Mouse (Mus musculus) limb, embryonic 11.5 days (tissue): ENCODE data around the gene Vps45. TPM values are rescaled to one million over a fixed set of nuclear protein-coding genes. Genes with fewer than 3 reads are reported as not detected.
"Not testable (repeated sequence)": the region's sequence is repeated elsewhere in the genome, so short reads cannot be mapped to it uniquely, and the experiment has no call there.

Source experiments
- ATAC-seq: fragments of 200-750 bp; cut with Nextera tagmentation; 2 replicates; pipeline ENCODE4 v1.8.0; 2017; ENCODE audit warnings: low read depth; ENCODE audit not compliant: insufficient number of reproducible peaks, low FRiP score, low TSS enrichment
- DNase-seq: peaks from one replicate; pipeline ENCODE4 v3.0.0-alpha.2; 2015; ENCODE audit warnings: low spot score
- H3K27ac ChIP-seq: fragments of 300-500 bp; sonication (generic); replicated peaks from 2 replicates; pipeline ENCODE4 v1.5.1; 2014; ENCODE audit warnings: low read depth, mild to moderate bottlenecking, low read length
- H3K27me3 ChIP-seq: fragments of 300-500 bp; sonication (generic); 2 replicates; pipeline ENCODE4 v1.6.1; 2014; ENCODE audit warnings: mild to moderate bottlenecking, low read length, mixed read lengths; ENCODE audit not compliant: control insufficient read depth, insufficient read depth
- H3K36me3 ChIP-seq: fragments of 300-500 bp; sonication (generic); 2 replicates; pipeline ENCODE4 v1.6.1; 2014; ENCODE audit warnings: mild to moderate bottlenecking, low read length, moderate library complexity, mixed read lengths; ENCODE audit not compliant: control insufficient read depth, insufficient read depth
- H3K4me1 ChIP-seq: fragments of 300-500 bp; sonication (generic); 2 replicates; pipeline ENCODE4 v1.6.1; 2014; ENCODE audit warnings: low read length, mixed read lengths; ENCODE audit not compliant: control insufficient read depth, insufficient read depth
- H3K4me2 ChIP-seq: fragments of 300-500 bp; sonication (generic); 2 replicates; pipeline ENCODE4 v1.6.1; 2014; ENCODE audit warnings: low read depth, mild to moderate bottlenecking, moderate library complexity; ENCODE audit not compliant: severe bottlenecking
- H3K4me3 ChIP-seq: fragments of 300-500 bp; sonication (generic); 2 replicates; pipeline ENCODE4 v1.5.1; 2014; ENCODE audit warnings: low read depth, low read length
- H3K9ac ChIP-seq: fragments of 300-500 bp; sonication (generic); 2 replicates; pipeline ENCODE4 v1.6.1; 2014; ENCODE audit warnings: mild to moderate bottlenecking, low read length
- H3K9me3 ChIP-seq: fragments of 300-500 bp; sonication (generic); 2 replicates; pipeline ENCODE4 v1.6.1; 2016; ENCODE audit warnings: low read length; ENCODE audit not compliant: control insufficient read depth
- WGBS: fragments of 180-500 bp; shearing (Covaris S2); extraction: QIAGEN DNeasy Blood & Tissue Kit; methylation state at CpG from one replicate; pipeline ENCODE4 v1.1.7; 2014; 5-methylcytosine and 5-hydroxymethylcytosine counted together
- polyA plus RNA-seq: library from polyadenylated mRNA; unstranded; fragments of >200 nt; fragmentation: Nextera tagmentation; extraction: Ambion mirVana; gene quantifications from 2 replicates; pipeline ENCODE4 v1.2.1, GENCODE M21; 2014

Gene Vps45
- polyA plus RNA-seq, 1 experiment from 2014 or later: 19.5 TPM

- Histone ChIP-seq H3K9me3 (no peaks in the 10 kb centered on the region), H3K4me2 (no peak overlapping the region), H3K36me3 (peaks cover 22% of the 10 kb centered on the region), H3K9ac (no peak overlapping the region), H3K4me3 (no peak overlapping the region), H3K4me1 (peaks cover 21% of the 10 kb centered on the region), H3K27me3 (no peaks in the 10 kb centered on the region), H3K27ac (0 out of 2 replicates have a peak overlapping the region, but pooled peaks have one; percentile 26)
- DNase-seq (no peak), ATAC-seq (no peak)
- WGBS: 77% methylated on average over 6 of the region's 6 CpGs
Measured at GRCm38 (mm10) chr3:95987386-95988110, 70.7 kb downstream of the Vps45 start.

- ATAC-seq (no peak), DNase-seq (no peak)
- H3K4me2 ChIP-seq: peak overlapping the region; percentile 49; the same call in 1 of the 2 replicates
- H3K36me3 ChIP-seq: peaks cover 22% of the 10 kb centered on the region
- peak overlapping the region; percentile 26; the same call in 1 of the 2 replicates for H3K27ac ChIP-seq
- no peak overlapping the region for H3K9ac ChIP-seq
- peaks cover 20% of the 10 kb centered on the region for H3K4me1 ChIP-seq
- 75% methylated on average over 4 of the region's 4 CpGs for WGBS
- H3K9me3 ChIP-seq: no peaks in the 10 kb centered on the region
- no peaks in the 10 kb centered on the region for H3K27me3 ChIP-seq
- no peak overlapping the region for H3K4me3 ChIP-seq
Measured at GRCm38 (mm10) chr3:95986984-95987383, 71.3 kb downstream of the Vps45 start.

- peak overlapping the region; percentile 94 for H3K27ac ChIP-seq
- DNase-seq (peak; percentile 79), ATAC-seq (no peak)
- H3K9me3 ChIP-seq: no peaks in the 10 kb centered on the region
- H3K36me3 ChIP-seq: peaks cover 19% of the 10 kb centered on the region
- H3K27me3 ChIP-seq: no peaks in the 10 kb centered on the region
- H3K9ac ChIP-seq: peak overlapping the region; percentile 63
- peaks cover 20% of the 10 kb centered on the region for H3K4me1 ChIP-seq
- WGBS: 2% methylated on average over 21 of the region's 21 CpGs
- H3K4me3 ChIP-seq: peak overlapping the region; percentile 20
- peak overlapping the region; percentile 49 for H3K4me2 ChIP-seq
Measured at GRCm38 (mm10) chr3:95986001-95986622, 72.2 kb downstream of the Vps45 start.

- WGBS: 3% methylated on average over 12 of the region's 12 CpGs
- Histone ChIP-seq H3K4me2 (peak overlapping the region; percentile 49), H3K27me3 (no peaks in the 10 kb centered on the region), H3K9me3 (no peaks in the 10 kb centered on the region), H3K9ac (peak overlapping the region; percentile 63), H3K4me3 (peak overlapping the region; percentile 20), H3K27ac (peak overlapping the region; percentile 94), H3K36me3 (peaks cover 15% of the 10 kb centered on the region), H3K4me1 (peaks cover 20% of the 10 kb centered on the region)
- ATAC-seq (peak; percentile 92), DNase-seq (peak; percentile 80)
Measured at GRCm38 (mm10) chr3:95985209-95986000, 72.9 kb downstream of the Vps45 start.

GRCm38 (mm10) chr3:95982129-95982528, 76.1 kb downstream of the Vps45 start:
- WGBS: 88% methylated on average over 4 of the region's 4 CpGs
- no peak overlapping the region for H3K27ac ChIP-seq
- ATAC-seq: no peak

GRCm38 (mm10) chr3:95980276-95980970, 77.8 kb downstream of the Vps45 start:
- WGBS: 84% methylated on average over 12 of the region's 12 CpGs
- H3K4me3 ChIP-seq: no peak overlapping the region
- no peak overlapping the region for H3K4me2 ChIP-seq
- peaks cover 6% of the 10 kb centered on the region for H3K4me1 ChIP-seq
- no peak for ATAC-seq
- H3K9ac ChIP-seq: no peak overlapping the region
- no peaks in the 10 kb centered on the region for H3K9me3 ChIP-seq
- H3K27me3 ChIP-seq: no peaks in the 10 kb centered on the region
- H3K27ac ChIP-seq: no peak overlapping the region
- no peak for DNase-seq
- H3K36me3 ChIP-seq: no peaks in the 10 kb centered on the region

More at GRCm38 (mm10) chr3:95982129-95982528, 76.1 kb downstream of the Vps45 start:
- H3K9me3 ChIP-seq: no peaks in the 10 kb centered on the region
- H3K4me3 ChIP-seq: no peak overlapping the region
- no peak overlapping the region for H3K4me2 ChIP-seq
- no peaks in the 10 kb centered on the region for H3K27me3 ChIP-seq
- no peaks in the 10 kb centered on the region for H3K36me3 ChIP-seq
- peaks cover 20% of the 10 kb centered on the region for H3K4me1 ChIP-seq
- no peak for DNase-seq
- no peak overlapping the region for H3K9ac ChIP-seq

GRCm38 (mm10) chr3:95978265-95978664, 80.0 kb downstream of the Vps45 start:
- no peak overlapping the region for H3K9ac ChIP-seq
- 87% methylated on average over 9 of the region's 9 CpGs for WGBS

GRCm38 (mm10) chr3:95977587-95977986, 80.7 kb downstream of the Vps45 start:
- H3K27me3 ChIP-seq, H3K36me3 ChIP-seq, H3K4me3 ChIP-seq, H3K9ac ChIP-seq, H3K27ac ChIP-seq, H3K9me3 ChIP-seq, DNase-seq, H3K4me1 ChIP-seq, ATAC-seq, H3K4me2 ChIP-seq: not testable (repeated sequence)
- WGBS: 93% methylated on average over 6 of the region's 7 CpGs

More at GRCm38 (mm10) chr3:95978265-95978664, 80.0 kb downstream of the Vps45 start:
- ATAC-seq (no peak), DNase-seq (no peak)
- Histone ChIP-seq H3K4me2 (no peak overlapping the region), H3K4me1 (no peaks in the 10 kb centered on the region), H3K9me3 (no peaks in the 10 kb centered on the region), H3K27me3 (no peaks in the 10 kb centered on the region), H3K27ac (no peak overlapping the region), H3K4me3 (no peak overlapping the region), H3K36me3 (no peaks in the 10 kb centered on the region)
